In the genomic region with DNA sequence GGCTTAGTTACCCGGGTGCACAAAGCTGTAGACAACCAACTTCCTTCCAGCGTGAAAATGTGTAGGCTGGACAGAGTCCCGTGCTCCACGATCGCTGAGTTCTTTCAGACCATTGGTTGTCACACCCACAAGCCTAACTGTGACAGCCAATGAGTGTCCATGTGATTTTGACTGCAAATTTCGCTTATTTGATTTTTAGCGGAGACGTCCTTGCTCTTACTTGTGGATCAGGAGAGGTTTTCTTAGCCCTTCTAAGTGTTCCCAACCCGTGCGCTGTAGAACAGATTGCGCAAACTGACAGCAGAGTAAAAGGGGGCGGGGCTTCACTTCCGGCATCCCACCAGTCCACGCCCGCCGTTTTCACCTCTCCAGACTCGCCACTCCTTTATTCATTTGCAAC, we compare ENCODE assay signal across 8 mouse cellular contexts. TPM values are rescaled to one million over a fixed set of nuclear protein-coding genes. Genes with fewer than 3 reads are reported as not detected.
DNase-seq lines count a peak whose midpoint lies in the region; ATAC-seq and TF ChIP-seq lines count a peak whose summit lies in the region.

No protein-coding gene starts in this region.

- no peaks in the 10 kb centered on the region for H3K9me3 ChIP-seq in limb, embryonic 12.5 days
- no peaks in the 10 kb centered on the region for H3K9me3 ChIP-seq in midbrain, embryonic 10.5 days (replicated peaks)

- H3K9ac ChIP-seq in limb, embryonic 12.5 days (replicated peaks) = no peak overlapping the region

- peak; percentile 1 to 10 for DNase-seq in layer of hippocampus, adult 2 months (ENCODE audit: low spot score in 2 of 2)
- DNase-seq in layer of hippocampus, postnatal 14 days (ENCODE audit: low spot score in 2 of 2) = no peak
- peak; percentile 52 for DNase-seq in embryo, embryonic 10 days (ENCODE audit: low spot score)
- DNase-seq in heart, postnatal 36 days = peak; percentile 16 to 39
- DNase-seq in midbrain, embryonic 10.5 days (ENCODE audit: low spot score) = peak; percentile 31
- DNase-seq in thymus, postnatal 25 days = peak; percentile 53
- DNase-seq in cerebellum, adult 8-10 months = no peak

- TF ChIP-seq CTCF in layer of hippocampus, adult 2 months (conservative IDR thresholded peaks at IDR 0.05) = no peak

- H3K4me2 ChIP-seq in limb, embryonic 12.5 days = peak overlapping the region; percentile 53

- no peak for ATAC-seq in limb, embryonic 12.5 days (ENCODE audit: insufficient number of reproducible peaks, insufficient read depth, low FRiP score, low TSS enrichment, low read depth)

- H3K27ac ChIP-seq in layer of hippocampus, adult 2 months = no peak overlapping the region
- H3K27ac ChIP-seq in limb, embryonic 12.5 days = no peak overlapping the region
- no peak overlapping the region for H3K27ac ChIP-seq in midbrain, embryonic 10.5 days (replicated peaks)

- H3K36me3 ChIP-seq in limb, embryonic 12.5 days = no peaks in the 10 kb centered on the region
- H3K36me3 ChIP-seq in midbrain, embryonic 10.5 days = no peaks in the 10 kb centered on the region

- H3K4me3 ChIP-seq in layer of hippocampus, adult 2 months = peak overlapping the region; percentile 46
- H3K4me3 ChIP-seq in limb, embryonic 12.5 days (replicated peaks) = peak overlapping the region; percentile 26
- H3K4me3 ChIP-seq in midbrain, embryonic 10.5 days = peak overlapping the region; percentile 46

- 5% methylated on average over 17 of the region's 17 CpGs for WGBS in limb, embryonic 12.5 days
- WGBS in midbrain, embryonic 10.5 days = 4% methylated on average over 17 of the region's 17 CpGs

- H3K27me3 ChIP-seq in limb, embryonic 12.5 days = peaks cover 48% of the 10 kb centered on the region
- H3K27me3 ChIP-seq in midbrain, embryonic 10.5 days (ENCODE audit: low read depth, poor library complexity, severe bottlenecking) = peaks cover 61% of the 10 kb centered on the region

- intact Hi-C loops in heart, postnatal 36 days (cut with DNase I) = no loop called here

- peaks cover 20% of the 10 kb centered on the region for H3K4me1 ChIP-seq in limb, embryonic 12.5 days (replicated peaks)
- peaks cover 26% of the 10 kb centered on the region for H3K4me1 ChIP-seq in midbrain, embryonic 10.5 days

RNA-seq across cellular contexts. Expression of a gene that starts 4.6 kb away (rescaled TPM):
- total RNA-seq in layer of hippocampus, adult 2 months (2021) = not detected
- total RNA-seq in layer of hippocampus, postnatal 14 days (2021) = 1 to 10 TPM; 2.0 to 2.1 TPM
- total RNA-seq in heart, postnatal 36 days (2021) = 1 to 10 TPM; 1.4 to 2.4 TPM
- 20.3 and 21.6 TPM in 2 replicates for polyA plus RNA-seq in limb, embryonic 12.5 days (2016; fragmentation: Nextera tagmentation; extraction: Ambion mirVana)
- polyA plus RNA-seq in midbrain, embryonic 10.5 days (2016; fragmentation: Nextera tagmentation; extraction: Ambion mirVana) = 3.6 and 5.1 TPM in 2 replicates

RNA-seq across cellular contexts. Expression of a gene that starts 45.5 kb away (rescaled TPM):
- not detected for total RNA-seq in layer of hippocampus, adult 2 months (2021)
- total RNA-seq in layer of hippocampus, postnatal 14 days (2021) = not detected
- 1 to 10 TPM in 1 of 2 experiments, not detected in 1; 1.8 TPM for total RNA-seq in heart, postnatal 36 days (2021)
- not detected in 2 replicates for polyA plus RNA-seq in limb, embryonic 12.5 days (2016; fragmentation: Nextera tagmentation; extraction: Ambion mirVana)
- not detected in 2 replicates for polyA plus RNA-seq in midbrain, embryonic 10.5 days (2016; fragmentation: Nextera tagmentation; extraction: Ambion mirVana)

RNA-seq across cellular contexts. Expression of a gene that starts 45.5 kb away (rescaled TPM):
- total RNA-seq in layer of hippocampus, adult 2 months (2021) = 100 to 1,000 TPM; 984 to 990 TPM
- 100 to 1,000 TPM; 651 to 673 TPM for total RNA-seq in layer of hippocampus, postnatal 14 days (2021)
- total RNA-seq in heart, postnatal 36 days (2021) = 100 to 1,000 TPM; 102 to 117 TPM
- 41.2 and 43.6 TPM in 2 replicates for polyA plus RNA-seq in limb, embryonic 12.5 days (2016; fragmentation: Nextera tagmentation; extraction: Ambion mirVana)
- polyA plus RNA-seq in midbrain, embryonic 10.5 days (2016; fragmentation: Nextera tagmentation; extraction: Ambion mirVana) = 18.8 and 32.1 TPM in 2 replicates

Comparison
In these comparisons a context has a peak if more than half of its experiments do, and no peak if none do; other contexts are left out.
1. DNase-seq: peak in layer of hippocampus, adult 2 months (2 of 2), embryo, embryonic 10 days (single experiment), heart, postnatal 36 days (2 of 2), midbrain, embryonic 10.5 days (single experiment) and thymus, postnatal 25 days (single experiment); none in layer of hippocampus, postnatal 14 days (0 of 2) and cerebellum, adult 8-10 months (single experiment).
2. RNA of a gene that starts 45.5 kb away (total RNA-seq): 984 to 990 TPM in layer of hippocampus, adult 2 months and 651 to 673 TPM in layer of hippocampus, postnatal 14 days; 102 to 117 TPM in heart, postnatal 36 days; every median in the first group is over 4 times any median in the second.
3. Peak in every context shown above with its lines, with median percentiles within 50 percentile points of each other: H3K4me3 ChIP-seq.